Mouse (Mus musculus): ENCODE measurements around the gene Olfr346.

Gene Olfr346

GRCm38 (mm10) chr2:36685488-36685887, at the start of gene Olfr346:
Gene Olfr346 (plus strand): TSS chr2:36685788.
- DNase-seq (ENCODE audit: low read depth, low spot score), result no peak

- no peak for DNase-seq (ENCODE audit: low read depth, low spot score)
Measured at GRCm38 (mm10) chr2:36639741-36640140, 45.8 kb upstream of the Olfr346 start, which contains the start of gene Olfr345. Gene Olfr345 (plus strand): TSS chr2:36640041.

GRCm38 (mm10) chr2:36731602-36732001, 46.0 kb downstream of the Olfr346 start, which contains the start of gene Olfr347:
Gene Olfr347 (plus strand): TSS chr2:36731902.
- no peak for DNase-seq (ENCODE audit: low read depth, low spot score)

- no peak for DNase-seq (ENCODE audit: low read depth, low spot score)
Measured at GRCm38 (mm10) chr2:36736226-36736625, 50.6 kb downstream of the Olfr346 start.

Data from brain, embryonic 18.5 days (tissue).